Mouse (Mus musculus): Measurements from ENCODE around the gene Ralgapa2.

GRCm38 (mm10) chr2:146441711-146442110, 70.4 kb downstream of the Ralgapa2 start:
- TF ChIP-seq CTCF (IDR thresholded peaks at IDR 0.05; ENCODE audit: low read depth), result no peak
- no peak for TF ChIP-seq EP300 (IDR thresholded peaks at IDR 0.05; ENCODE audit: low read depth)

All from heart, postnatal 0 days (tissue).